Mouse (Mus musculus): Measurements from ENCODE around the gene Phf21a. TPM values are rescaled to one million over a fixed set of nuclear protein-coding genes. Genes with fewer than 3 reads are reported as not detected.

Phf21a gene
- total RNA-seq (2017), result 96.6 to 144 TPM (median 103 TPM) in 3 replicates

DNA sequence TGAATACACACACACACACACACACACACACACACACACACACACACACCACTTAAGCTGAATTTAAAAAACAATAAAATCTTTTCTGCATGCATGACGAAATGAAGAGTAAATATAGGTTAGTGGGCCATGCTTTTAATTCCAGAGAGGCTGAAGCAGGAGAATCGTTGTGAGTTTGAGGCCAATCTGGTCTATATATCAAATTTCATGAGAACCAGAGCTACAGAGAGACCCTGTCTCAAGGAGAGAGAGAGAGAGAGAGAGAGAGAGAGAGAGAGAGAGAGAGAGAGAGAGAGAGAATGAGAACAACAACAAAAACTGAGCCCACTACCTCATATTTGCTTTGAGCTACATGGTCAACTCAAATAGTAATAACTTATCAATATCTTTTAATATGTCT, at the start of gene Phf21a:
Phf21a (plus strand) TSS at position 301 of the 400 bp plus-strand sequence.
- ATAC-seq (replicated peaks; ENCODE audit: insufficient number of reproducible peaks, low FRiP score, low TSS enrichment, poor library complexity, severe bottlenecking), result no peak

DNA sequence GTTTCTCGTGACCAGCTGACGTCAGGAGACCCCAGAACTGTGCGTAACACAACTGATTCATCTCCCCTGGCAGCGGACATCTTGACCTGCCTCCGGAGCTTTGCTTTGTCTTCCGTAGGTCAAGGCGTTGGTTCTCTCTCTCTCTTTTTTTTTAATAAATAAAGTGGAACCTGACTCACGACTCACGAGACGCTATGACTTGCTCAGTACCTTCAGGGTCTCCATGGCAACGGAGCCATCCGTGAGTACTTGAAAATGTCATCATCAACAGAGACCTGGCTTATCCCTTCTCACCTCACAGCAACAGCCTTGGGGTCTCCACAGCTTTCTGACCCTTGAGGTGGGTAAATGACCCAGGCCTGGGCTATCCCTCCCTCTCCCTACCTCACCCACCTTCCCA, 49.6 kb upstream of the Phf21a start:
- no peak for ATAC-seq (replicated peaks; ENCODE audit: insufficient number of reproducible peaks, low FRiP score, low TSS enrichment, poor library complexity, severe bottlenecking)

DNA sequence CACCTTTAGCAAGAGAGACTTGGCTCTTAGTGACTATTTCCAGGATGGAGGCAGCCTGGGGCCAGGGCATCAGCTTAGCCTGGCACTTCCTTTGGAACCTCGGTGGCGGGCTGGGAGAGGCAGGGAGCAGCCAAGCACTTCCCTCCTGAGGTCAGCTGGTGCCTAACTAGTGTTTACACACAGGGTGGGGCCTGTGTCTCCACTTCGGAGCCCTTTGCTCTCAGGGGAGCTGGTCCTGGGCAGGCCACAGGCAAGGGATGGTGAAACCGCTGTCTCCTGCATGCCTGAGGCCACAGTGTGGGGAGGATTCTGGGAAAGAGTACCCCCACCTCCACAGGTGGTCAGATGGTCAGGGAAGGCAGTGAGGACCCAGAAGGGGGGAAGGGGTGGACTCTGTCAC, 45.3 kb upstream of the Phf21a start:
- no peak for ATAC-seq (replicated peaks; ENCODE audit: insufficient number of reproducible peaks, low FRiP score, low TSS enrichment, poor library complexity, severe bottlenecking)

DNA sequence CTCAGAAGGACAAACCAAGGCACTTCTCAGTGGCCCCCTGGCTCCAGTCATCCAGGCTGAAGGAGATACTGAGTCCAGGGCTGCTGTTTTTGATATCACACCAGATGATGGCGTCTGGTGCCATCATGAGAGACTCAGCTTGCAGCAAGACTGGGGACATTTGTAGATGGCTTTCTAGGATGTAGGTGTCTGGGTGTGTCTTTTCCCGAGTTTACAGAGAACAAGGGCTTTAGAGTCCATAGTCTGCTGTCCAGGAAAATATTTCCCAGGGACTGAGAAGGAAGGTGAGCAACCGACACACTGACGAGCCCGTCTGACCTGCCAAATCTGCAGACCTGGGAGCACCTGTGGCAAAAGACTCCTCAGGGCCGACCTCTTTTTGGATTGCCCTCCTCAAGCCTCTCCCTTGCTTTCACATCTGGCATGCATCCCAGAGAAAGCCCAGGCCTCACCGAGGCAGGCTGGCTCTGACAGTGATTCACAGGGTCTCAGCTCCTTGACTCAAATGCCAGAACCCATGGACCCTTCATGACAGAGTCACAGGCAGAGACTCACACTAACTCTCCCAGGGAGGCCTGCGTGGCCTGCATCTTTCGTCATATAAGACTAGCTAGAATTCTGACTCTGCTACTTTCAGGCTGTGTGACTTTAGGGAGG, 44.8 kb upstream of the Phf21a start:
- ATAC-seq (replicated peaks; ENCODE audit: insufficient number of reproducible peaks, low FRiP score, low TSS enrichment, poor library complexity, severe bottlenecking), result no peak

DNA sequence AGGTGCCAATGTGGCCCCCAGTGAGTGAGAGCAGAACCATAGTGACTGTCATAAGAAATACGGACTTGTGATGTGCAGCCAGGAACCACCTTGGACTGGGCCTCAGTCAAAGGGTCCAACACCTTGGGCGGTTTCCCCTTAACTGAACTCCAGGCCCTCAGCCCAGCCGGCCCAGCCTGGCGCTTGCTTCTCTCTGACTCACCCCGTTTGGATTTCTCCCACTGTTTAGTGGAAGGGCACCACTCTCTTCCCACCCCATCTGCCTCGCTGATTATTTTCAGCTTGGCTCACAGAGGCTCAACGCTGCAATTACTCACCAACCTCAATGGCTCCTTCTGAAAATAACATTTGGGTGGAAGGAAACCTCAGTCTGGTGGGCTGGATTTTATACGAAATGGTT, 40.7 kb upstream of the Phf21a start:
- ATAC-seq (replicated peaks; ENCODE audit: insufficient number of reproducible peaks, low FRiP score, low TSS enrichment, poor library complexity, severe bottlenecking), result no peak

DNA sequence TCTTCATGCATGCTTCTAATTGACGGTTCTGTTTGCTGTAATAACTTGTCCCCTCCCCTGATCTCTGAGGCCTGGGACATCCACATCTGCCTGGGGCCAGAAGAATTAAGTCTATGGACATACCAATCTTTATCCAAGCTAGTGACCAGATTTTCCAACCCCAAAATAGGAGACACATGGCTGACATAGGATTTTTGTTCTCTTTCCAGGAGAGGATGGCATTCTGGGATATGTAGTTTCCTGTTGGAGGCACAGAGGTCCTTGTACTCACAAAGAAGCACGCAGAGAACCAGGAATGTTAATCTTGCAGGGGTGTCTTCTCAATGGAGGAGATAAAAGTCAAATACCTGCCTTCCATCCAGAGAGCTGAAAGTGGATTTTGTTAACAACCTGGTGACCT, 40.2 kb upstream of the Phf21a start:
- ATAC-seq (replicated peaks; ENCODE audit: insufficient number of reproducible peaks, low FRiP score, low TSS enrichment, poor library complexity, severe bottlenecking), result no peak

DNA sequence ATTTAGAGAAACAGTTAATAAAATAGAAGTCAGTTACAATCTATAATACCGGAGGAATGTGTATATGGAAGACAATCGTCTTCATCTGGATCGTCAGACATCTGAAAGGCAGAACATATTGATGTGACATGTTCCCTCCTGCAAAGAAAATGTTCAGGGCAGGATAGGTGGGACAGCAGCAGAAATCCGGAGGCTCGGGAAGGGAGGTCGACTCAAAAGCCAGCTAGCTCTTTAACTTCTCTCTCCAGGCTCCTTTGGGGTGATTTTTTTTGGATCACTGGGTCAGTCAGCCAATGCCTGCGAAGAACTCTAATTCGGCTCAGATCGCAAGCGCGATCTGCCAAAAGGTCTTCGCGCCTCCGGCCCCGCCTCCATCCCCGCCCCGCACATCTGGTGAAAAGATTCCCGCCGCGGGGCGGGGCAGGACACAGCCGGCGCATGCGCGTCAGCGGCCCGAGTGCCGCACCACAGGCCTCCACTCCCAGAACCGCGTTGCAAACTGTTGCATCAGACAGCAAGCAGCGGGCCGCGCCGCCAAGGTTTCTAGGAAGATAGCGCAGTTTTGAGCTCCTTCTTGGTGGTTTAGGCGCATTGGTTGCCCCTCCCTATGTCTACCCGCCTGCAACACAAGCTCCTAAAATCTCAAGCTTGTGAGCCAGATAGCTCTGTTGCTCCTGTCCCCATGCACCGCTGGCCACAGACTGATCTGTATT, 37.7 kb upstream of the Phf21a start:
- peak; percentile 43 for ATAC-seq (replicated peaks; ENCODE audit: insufficient number of reproducible peaks, low FRiP score, low TSS enrichment, poor library complexity, severe bottlenecking)

DNA sequence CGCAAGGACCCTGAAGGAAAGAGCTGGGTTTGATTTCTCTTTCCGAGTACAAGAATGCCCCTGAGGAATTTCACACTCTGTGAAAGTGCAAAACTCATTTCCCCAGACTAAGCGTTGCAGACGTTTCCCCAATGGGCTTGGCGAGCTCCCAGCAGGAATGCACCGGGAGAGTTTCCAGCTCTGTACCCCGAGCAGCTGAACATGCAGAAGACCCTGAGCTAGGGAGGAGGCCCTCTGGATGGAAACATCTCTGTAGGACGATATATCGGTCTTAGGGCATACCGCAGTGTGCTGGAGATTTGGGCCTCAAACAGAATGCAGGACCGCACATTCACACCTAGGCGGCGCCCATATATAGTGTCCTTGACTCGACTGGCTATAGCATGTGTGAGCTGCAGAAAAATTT, 37.1 kb upstream of the Phf21a start:
- ATAC-seq (replicated peaks; ENCODE audit: insufficient number of reproducible peaks, low FRiP score, low TSS enrichment, poor library complexity, severe bottlenecking), result peak; percentile 34; the same call in 1 of the 2 replicates

DNA sequence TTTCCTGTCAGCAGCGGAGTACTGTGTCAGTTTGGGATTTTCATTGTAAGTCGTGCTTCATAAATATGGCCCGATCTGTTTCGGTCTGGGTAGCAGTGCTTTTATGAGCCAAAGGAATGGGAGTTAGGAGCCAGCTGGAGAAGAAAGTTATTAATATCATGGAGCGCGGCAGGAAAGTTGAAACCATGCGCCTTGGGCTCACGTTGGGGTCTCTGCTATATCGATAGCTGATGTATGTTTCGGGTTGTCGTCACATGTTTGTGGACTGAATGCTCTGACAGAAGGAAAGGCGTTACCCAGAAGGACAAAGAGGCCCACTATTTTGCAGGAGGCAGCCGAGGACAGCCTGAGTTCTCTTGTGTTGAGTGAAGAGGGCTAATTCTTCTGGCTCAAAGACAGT, 36.2 kb upstream of the Phf21a start:
- ATAC-seq (replicated peaks; ENCODE audit: insufficient number of reproducible peaks, low FRiP score, low TSS enrichment, poor library complexity, severe bottlenecking), result no peak

DNA sequence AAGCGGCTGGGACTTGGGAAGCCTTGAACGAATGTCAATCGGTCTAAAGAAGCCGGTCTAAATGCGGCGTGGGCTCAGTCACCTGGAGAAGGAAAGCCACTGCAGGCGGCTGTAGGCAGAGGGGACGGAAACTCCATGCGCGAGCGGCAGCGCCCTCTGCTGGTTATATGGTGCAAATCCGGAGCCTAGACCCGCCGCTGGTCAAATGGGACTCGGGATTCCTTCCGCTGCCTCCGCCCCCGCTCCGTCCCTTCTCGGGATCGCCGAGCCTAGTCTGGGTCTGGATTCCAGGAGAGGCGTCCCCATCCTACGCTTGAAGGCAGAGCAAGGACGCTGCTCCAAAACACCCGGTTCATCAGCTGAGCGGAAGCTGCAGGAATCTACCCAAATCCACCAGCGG, 34.4 kb upstream of the Phf21a start:
- ATAC-seq (replicated peaks; ENCODE audit: insufficient number of reproducible peaks, low FRiP score, low TSS enrichment, poor library complexity, severe bottlenecking), result peak; percentile 85

DNA sequence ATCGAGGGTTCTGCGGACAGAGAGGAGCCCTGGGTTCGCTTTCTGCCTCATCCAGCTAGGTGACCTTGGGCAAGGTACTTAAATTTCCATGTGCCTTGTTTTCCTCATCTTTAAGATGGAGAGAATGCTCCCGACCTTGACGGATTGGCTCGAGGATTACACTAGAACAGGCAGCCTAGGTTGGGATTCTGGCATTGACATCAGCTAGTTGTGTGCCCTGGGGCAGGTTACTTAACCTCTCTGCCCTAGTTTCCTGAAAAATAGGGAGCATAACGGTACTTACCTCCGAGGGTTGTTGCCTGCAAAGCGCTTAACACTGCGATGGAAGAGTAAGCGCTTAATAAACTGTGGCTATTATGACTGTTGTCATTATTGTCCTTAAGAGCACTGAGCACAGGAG, 34.0 kb upstream of the Phf21a start:
- no peak for ATAC-seq (replicated peaks; ENCODE audit: insufficient number of reproducible peaks, low FRiP score, low TSS enrichment, poor library complexity, severe bottlenecking)

DNA sequence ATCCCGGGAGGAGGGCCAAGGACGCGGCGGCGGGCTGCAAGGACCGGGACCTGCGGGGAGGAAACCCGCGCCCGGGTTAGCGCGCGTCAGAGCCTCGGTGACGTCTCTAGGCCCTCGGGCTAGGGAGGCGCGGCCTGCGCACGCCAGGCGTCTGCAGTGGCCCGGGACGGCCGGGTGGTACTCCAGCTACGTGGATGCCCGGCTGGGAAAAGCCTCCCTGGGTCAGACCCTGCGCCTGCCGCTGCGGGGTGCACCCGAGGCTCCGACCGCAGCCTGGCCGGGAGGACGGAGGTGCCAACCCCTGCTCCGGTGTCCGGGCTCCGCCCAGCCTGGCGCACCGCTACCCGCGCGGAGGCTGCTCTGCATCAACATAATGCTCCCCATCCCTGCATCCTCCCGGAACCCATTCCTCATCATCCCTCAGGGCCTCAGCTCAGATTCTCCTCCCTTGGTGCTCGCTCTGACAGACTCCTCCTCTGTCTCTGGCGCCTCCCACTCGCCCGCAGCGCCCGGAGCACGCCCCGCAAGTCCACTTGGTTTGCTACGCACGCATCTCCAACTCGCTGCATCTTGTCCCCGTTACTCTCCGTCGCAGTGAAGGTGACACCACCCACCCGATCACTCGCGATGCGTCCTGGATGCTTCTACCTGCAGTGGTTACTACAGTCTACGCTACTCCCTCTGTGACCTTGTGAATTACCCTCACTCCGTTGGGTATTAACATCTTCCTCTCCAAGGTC, 33.3 kb upstream of the Phf21a start:
- ATAC-seq (replicated peaks; ENCODE audit: insufficient number of reproducible peaks, low FRiP score, low TSS enrichment, poor library complexity, severe bottlenecking), result 0 out of 2 replicates have a peak, but pooled peaks have one; percentile 39

DNA sequence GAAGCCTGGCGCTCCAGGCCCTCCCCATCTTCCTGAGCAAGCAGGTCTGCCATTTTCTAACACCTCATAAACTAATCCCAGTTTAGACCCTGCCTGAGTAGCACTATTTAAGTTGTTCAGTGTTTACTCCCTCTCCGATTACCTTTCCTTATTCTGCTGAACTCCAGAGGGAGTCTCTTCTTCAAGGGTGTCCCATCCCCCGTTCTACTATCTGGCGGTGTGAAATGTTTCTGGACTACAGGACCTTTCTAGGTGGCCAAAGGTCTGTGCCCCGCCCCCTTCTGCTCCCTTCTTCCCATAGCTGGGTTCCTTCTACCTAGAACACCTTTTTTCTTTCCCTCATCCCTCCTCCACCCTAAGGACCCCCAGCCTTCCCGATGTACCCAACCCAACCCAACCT, 32.6 kb upstream of the Phf21a start:
- no peak for ATAC-seq (replicated peaks; ENCODE audit: insufficient number of reproducible peaks, low FRiP score, low TSS enrichment, poor library complexity, severe bottlenecking)

DNA sequence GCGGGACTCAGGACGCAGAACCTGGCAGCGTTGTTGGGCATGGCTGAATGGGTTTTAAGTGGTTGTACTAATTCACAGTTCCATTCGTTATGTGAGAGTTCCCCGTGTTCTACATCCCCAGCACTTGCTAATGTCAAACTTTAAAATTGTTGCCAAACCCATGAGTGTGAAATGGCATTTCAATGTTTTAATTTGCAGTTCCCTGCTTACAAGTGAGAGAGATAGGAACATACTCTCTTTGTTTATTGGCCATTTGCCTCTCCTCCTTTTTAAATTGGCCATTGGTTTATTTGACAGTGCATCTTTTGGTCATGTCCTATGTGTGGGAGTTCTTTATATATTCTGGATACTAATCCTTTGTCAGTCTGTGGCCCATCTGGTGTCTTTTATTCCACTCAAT, 31.6 kb upstream of the Phf21a start:
- no peak for ATAC-seq (replicated peaks; ENCODE audit: insufficient number of reproducible peaks, low FRiP score, low TSS enrichment, poor library complexity, severe bottlenecking)

DNA sequence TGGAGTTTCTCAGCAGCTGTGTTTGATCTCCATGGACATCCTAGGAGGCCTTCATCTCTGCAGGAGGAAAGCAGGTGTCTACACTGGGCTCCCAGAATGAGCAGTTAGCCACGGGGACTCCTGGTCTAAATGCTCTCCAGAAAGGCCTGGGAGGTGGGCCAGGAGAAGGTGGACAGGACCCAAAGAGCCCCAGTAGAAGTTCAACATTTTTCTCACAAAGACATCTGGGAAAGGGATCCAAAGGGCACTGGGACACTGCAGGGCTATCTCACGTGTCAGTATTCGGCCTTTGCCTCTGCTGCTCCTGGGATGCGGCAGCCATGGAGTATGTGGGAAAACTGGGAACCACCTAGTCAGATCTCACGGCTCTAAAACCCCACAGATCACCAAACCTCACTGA, 29.8 kb upstream of the Phf21a start:
- ATAC-seq (replicated peaks; ENCODE audit: insufficient number of reproducible peaks, low FRiP score, low TSS enrichment, poor library complexity, severe bottlenecking), result no peak

DNA sequence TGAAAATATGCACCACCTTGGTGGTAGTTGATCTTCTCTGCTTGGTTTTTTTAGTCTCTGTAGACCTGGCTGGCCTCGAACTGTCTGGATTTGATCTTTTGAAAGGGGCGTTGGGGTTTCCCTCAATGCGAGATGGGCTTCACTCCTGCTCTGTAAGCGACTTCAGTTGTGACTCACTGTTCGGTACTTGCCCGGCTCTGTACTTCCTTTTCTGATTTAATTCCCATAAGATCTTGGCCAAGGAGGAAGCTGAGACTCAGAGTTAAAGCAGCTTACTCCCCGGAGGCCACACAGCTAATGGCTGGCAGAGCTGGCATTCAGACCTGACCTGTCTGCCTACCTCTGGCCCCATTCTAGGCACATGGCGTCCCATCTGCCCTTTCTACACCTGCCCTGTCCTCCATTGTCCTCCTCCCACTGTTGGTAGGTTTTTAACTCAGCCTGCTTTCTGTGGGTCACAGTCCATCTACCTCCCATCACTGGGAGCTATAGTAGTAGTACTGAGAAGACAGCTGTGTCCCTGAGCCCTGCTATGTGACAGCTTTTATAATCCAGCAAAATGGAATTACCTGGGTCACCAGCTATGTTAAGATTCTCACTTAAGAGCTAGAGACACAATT, 27.5 kb upstream of the Phf21a start:
- peak; percentile 59; the same call in 1 of the 2 replicates for ATAC-seq (replicated peaks; ENCODE audit: insufficient number of reproducible peaks, low FRiP score, low TSS enrichment, poor library complexity, severe bottlenecking)

DNA sequence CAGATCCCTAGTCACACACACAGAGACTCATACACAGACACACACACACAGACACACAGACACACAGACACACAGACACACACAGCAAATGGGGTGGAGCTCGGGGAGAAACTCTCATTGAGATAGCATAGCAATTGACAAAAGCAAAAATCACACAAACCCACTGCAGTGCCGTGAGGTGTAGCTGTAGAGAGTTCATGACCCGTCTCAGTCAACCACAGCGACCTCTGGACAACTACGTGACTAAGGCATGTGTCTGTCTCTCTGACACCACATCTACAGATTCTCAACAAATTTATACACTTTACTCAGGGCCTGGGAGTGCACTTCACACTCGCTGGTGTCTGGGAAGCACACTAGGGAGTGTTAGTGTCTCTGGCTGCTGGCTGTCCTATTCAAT, 27.0 kb upstream of the Phf21a start:
- no peak for ATAC-seq (replicated peaks; ENCODE audit: insufficient number of reproducible peaks, low FRiP score, low TSS enrichment, poor library complexity, severe bottlenecking)

DNA sequence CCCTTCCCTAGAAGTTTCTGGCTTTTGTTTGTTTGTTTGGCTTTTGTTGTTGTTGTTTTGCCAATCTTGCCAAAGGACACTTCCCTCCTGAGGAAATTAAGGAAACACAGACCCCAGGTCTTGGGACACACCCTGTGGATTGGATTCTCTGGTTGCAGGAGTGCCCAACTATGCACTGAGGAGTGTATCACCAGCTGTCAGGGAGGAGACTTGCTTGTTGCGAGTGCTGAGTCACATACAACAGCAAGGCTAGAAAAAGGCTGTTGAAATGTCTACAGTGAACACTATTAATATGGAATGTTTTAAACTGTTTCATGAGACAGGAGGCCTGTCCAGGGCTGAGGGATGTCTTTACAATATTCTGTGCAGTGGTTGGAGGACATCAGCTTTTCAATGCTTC, 26.0 kb upstream of the Phf21a start:
- no peak for ATAC-seq (replicated peaks; ENCODE audit: insufficient number of reproducible peaks, low FRiP score, low TSS enrichment, poor library complexity, severe bottlenecking)

DNA sequence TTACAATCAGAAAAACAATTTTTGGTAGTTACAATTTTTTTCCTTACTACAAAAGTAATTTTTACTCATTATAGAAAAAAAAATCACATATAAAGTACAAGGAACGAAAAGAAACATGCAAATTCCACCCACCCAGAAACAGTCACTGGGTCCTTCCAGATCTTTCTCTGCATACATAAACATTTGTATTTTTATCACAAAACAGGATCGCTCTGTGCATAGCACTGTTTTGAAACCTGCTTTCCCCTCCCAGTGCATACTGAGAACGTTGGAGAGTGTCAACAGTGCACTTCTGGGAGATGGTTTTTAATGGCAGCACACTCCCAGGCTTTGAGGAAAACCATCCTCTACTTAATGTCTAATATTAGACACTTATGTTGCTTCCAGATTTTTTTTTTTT, 25.3 kb upstream of the Phf21a start:
- ATAC-seq (replicated peaks; ENCODE audit: insufficient number of reproducible peaks, low FRiP score, low TSS enrichment, poor library complexity, severe bottlenecking), result no peak
